Mouse (Mus musculus) heart, adult 8-10 months (tissue): ENCODE data around the gene Prlhr. TPM values are rescaled to one million over a fixed set of nuclear protein-coding genes. Genes with fewer than 3 reads are reported as not detected.

Experiments used
- DNase-seq: peaks from one replicate; pipeline ENCODE4 v3.0.0; 2022; ENCODE audit warnings: low spot score
- total RNA-seq, 4 experiments: library from RNA; stranded (reverse); gene quantifications; 2 replicates each; pipeline ENCODE4 v1.2.4; 2022

Gene Prlhr
- total RNA-seq, 4 experiments from 2014 or later: not detected

DNA sequence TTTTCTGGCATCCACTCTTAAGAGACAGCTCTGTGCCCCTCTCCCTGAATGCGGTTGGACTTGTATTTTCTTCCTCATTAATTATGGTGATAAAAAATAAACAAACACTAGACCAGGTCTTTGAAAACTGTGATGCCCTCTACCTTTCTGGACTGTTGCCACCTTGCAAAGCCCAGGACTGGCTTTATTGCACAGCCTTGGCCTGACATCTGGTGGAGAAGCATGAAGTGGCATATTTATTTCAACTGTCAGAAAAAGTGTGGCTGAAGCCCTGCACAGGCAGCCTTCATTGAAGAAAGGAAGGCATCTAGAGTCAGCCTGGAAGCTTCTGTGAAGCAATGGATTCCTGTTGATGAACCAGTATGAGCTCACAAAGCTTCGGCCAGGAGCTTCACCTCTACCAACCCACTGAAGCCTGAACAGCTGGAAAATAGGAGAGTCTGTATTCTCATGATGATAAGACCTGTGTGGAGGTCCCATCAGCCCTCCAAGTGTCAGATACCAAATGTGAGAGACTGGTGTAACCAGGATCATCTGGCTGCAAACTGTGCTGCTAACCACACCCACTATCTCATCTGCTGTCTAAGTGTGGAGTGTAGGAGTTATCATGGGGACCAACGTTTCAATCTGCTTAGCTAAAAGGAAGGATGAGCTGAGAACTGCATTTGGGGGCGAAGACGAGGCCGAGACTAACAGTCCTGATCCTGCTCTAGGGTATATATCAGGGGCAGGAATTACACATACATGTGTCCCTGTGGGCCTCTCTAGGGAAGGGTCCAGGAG, 35.6 kb downstream of the Prlhr start:
- DNase-seq: no peak

DNA sequence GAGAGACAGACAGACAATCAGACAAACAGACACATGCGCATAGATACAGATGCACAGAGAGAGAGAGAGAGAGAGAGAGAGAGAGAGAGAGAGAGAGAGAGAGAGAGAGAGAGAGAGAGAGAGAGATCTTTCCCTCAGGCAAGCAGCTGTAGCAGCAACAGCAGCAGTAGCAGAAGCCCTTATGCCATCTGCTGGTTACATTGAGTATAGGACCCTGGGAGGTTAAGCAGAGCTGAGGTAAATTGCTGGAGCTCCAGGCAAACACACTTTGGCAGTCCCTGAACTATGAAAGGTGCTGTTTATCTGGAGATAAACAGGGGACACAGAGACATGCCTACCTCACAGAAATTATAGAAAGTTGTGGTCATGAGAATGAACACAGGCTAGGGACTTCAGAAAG, 50.5 kb downstream of the Prlhr start:
- DNase-seq: no peak

Other genes starting within 250 kb of the Prlhr start
- 10 to 100 TPM; 17.0 to 29.0 (median 21.7) TPM for gene Fam204a, start 241.6 kb downstream of the Prlhr start, total RNA-seq
- gene Cacul1, start 112.7 kb upstream of the Prlhr start, total RNA-seq: 10 to 100 TPM; 24.8 to 30.4 (median 27.9) TPM